Mouse (Mus musculus): ENCODE measurements around the gene Jund. TPM values are rescaled to one million over a fixed set of nuclear protein-coding genes. Genes with fewer than 3 reads are reported as not detected.
A peak's percentile ranks its signal among the peaks of the same experiment; 100 is the strongest.

Jund gene
- total and polyA plus RNA-seq, 2 experiments from 2014 or later: 49.5 to 322 TPM

DNA sequence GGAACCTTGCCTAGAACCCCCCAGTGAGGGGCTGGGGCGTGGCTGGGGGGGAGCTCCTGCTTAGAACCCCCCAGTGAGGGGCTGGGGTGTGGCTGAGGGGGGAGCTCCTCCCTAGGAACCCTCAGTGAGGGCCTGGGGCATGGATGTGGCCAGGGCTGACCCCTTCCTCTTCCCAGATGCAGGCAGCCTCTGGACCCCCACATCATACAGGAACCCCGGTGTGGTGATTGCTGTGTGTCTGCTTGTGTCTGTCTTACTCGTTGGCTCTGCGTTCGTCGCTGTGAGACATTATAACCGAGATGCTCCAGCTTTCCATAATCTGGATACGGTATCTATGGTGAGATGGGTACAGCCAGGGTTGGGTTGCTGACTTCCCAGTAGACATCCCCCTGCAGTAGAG, 22.9 kb downstream of the Jund start:
- no peaks in the 10 kb centered on the region for H3K36me3 ChIP-seq (replicated peaks; ENCODE audit: control insufficient read depth, insufficient read depth, low read length)
- 78% methylated on average over 8 of the region's 8 CpGs for WGBS

DNA sequence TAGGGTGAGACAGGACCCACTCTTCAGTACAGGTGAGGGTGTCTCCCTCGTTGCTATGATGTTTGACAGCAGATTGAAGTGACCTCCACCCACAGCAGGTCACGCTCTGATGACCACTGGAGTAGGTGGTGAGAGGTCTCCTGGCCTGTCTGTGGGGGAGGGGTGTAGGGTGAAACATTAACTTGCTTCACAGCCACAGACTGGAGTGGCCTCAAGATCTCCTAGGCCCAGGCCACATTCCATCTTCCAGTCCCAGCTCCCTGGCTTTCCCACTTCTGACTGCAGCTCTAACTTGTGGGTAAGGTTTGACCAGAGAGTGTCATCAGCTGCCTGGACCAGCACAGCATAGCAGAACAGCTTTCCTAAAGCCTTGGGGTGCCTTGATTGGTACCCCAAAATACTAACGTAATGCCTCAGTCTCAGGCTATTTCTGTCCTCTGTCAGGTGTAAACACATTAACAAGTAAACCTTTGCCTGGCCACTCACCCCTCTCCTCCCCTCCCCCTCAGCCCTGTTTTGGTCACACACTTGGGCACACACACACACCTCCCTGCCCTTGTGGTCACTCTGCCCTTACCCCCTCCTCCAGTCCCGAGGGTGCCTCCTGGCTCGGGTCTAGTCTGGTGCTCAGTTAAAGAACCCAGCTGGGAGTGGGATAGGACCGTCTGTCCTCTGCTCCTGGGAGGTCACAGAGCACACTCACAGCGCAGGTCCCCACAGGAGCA, 24.9 kb downstream of the Jund start, which contains the start of gene Pde4c:
TSS of gene Pde4c (plus strand) at position 235 of the 725 bp plus-strand sequence.
- H3K27me3 ChIP-seq (ENCODE audit: control insufficient read depth, insufficient read depth, low read length): peaks cover 29% of the 10 kb centered on the region
- no peak within 1 kb of the TSS for H3K4me2 ChIP-seq (ENCODE audit: low read depth, low read length)
- no peak within 1 kb of the TSS for H3K4me3 ChIP-seq (ENCODE audit: low read depth, low read length)
- TF ChIP-seq CTCF (IDR thresholded peaks at IDR 0.05; ENCODE audit: low read depth): no peak
- TF ChIP-seq EP300 (IDR thresholded peaks at IDR 0.05; ENCODE audit: low read depth): no peak
- 52% methylated on average over 7 of the region's 7 CpGs for WGBS
- no peak for DNase-seq (ENCODE audit: low spot score)
- H3K9me3 ChIP-seq (replicated peaks; ENCODE audit: control insufficient read depth, low read length): no peaks in the 10 kb centered on the region
- ATAC-seq (ENCODE audit: insufficient read depth, low read depth): no peak
- H3K27ac ChIP-seq (ENCODE audit: low read depth): no peak within 1 kb of the TSS
- no peaks in the 10 kb centered on the region for H3K36me3 ChIP-seq (replicated peaks; ENCODE audit: control insufficient read depth, insufficient read depth, low read length)
- no peaks in the 10 kb centered on the region for H3K4me1 ChIP-seq (ENCODE audit: control insufficient read depth, insufficient read depth)
- H3K9ac ChIP-seq (replicated peaks; ENCODE audit: low read depth, low read length): no peak within 1 kb of the TSS

More for the DNA sequence above, 22.9 kb downstream of the Jund start:
- ATAC-seq (ENCODE audit: insufficient read depth, low read depth): no peak
- peaks cover 14% of the 10 kb centered on the region; the same call in 1 of the 2 replicates for H3K27me3 ChIP-seq (ENCODE audit: control insufficient read depth, insufficient read depth, low read length)
- no peak overlapping the region for H3K4me2 ChIP-seq (ENCODE audit: low read depth, low read length)
- no peak for TF ChIP-seq CTCF (IDR thresholded peaks at IDR 0.05; ENCODE audit: low read depth)
- no peaks in the 10 kb centered on the region for H3K9me3 ChIP-seq (replicated peaks; ENCODE audit: control insufficient read depth, low read length)
- no peak for DNase-seq (ENCODE audit: low spot score)
- H3K9ac ChIP-seq (replicated peaks; ENCODE audit: low read depth, low read length): no peak overlapping the region
- no peak overlapping the region for H3K27ac ChIP-seq (ENCODE audit: low read depth)
- H3K4me3 ChIP-seq (ENCODE audit: low read depth, low read length): no peak overlapping the region
- H3K4me1 ChIP-seq (ENCODE audit: control insufficient read depth, insufficient read depth): no peaks in the 10 kb centered on the region

GRCm38 (mm10) chr8:70724216-70724615, 25.5 kb downstream of the Jund start:
- Histone ChIP-seq H3K27ac (ENCODE audit: low read depth) (no peak overlapping the region), H3K4me1 (ENCODE audit: control insufficient read depth, insufficient read depth) (no peaks in the 10 kb centered on the region), H3K9me3 (replicated peaks; ENCODE audit: control insufficient read depth, low read length) (no peaks in the 10 kb centered on the region), H3K27me3 (ENCODE audit: control insufficient read depth, insufficient read depth, low read length) (peaks cover 34% of the 10 kb centered on the region), H3K4me2 (ENCODE audit: low read depth, low read length) (no peak overlapping the region), H3K9ac (replicated peaks; ENCODE audit: low read depth, low read length) (no peak overlapping the region), H3K36me3 (replicated peaks; ENCODE audit: control insufficient read depth, insufficient read depth, low read length) (no peaks in the 10 kb centered on the region), H3K4me3 (ENCODE audit: low read depth, low read length) (no peak overlapping the region)
- WGBS: 67% methylated on average over 12 of the region's 12 CpGs
- ATAC-seq (ENCODE audit: insufficient read depth, low read depth): no peak
- no peak for DNase-seq (ENCODE audit: low spot score)
- TF ChIP-seq EP300 (IDR thresholded peaks at IDR 0.05; ENCODE audit: low read depth) (no peak), CTCF (IDR thresholded peaks at IDR 0.05; ENCODE audit: low read depth) (no peak)

- 21% methylated on average over 14 of the region's 14 CpGs for WGBS
- H3K9ac ChIP-seq (replicated peaks; ENCODE audit: low read depth, low read length): no peak overlapping the region
- H3K4me3 ChIP-seq (ENCODE audit: low read depth, low read length): no peak overlapping the region
- no peak overlapping the region for H3K4me2 ChIP-seq (ENCODE audit: low read depth, low read length)
- no peak overlapping the region for H3K27ac ChIP-seq (ENCODE audit: low read depth)
- H3K4me1 ChIP-seq (ENCODE audit: control insufficient read depth, insufficient read depth): no peaks in the 10 kb centered on the region
- H3K27me3 ChIP-seq (ENCODE audit: control insufficient read depth, insufficient read depth, low read length): peaks cover 46% of the 10 kb centered on the region
- ATAC-seq (ENCODE audit: insufficient read depth, low read depth) (no peak), DNase-seq (ENCODE audit: low spot score) (peak; percentile 46)
- no peaks in the 10 kb centered on the region for H3K36me3 ChIP-seq (replicated peaks; ENCODE audit: control insufficient read depth, insufficient read depth, low read length)
- TF ChIP-seq EP300 (IDR thresholded peaks at IDR 0.05; ENCODE audit: low read depth) (no peak), CTCF (IDR thresholded peaks at IDR 0.05; ENCODE audit: low read depth) (no peak)
- no peaks in the 10 kb centered on the region for H3K9me3 ChIP-seq (replicated peaks; ENCODE audit: control insufficient read depth, low read length)
Observed at GRCm38 (mm10) chr8:70725792-70726447, 27.2 kb downstream of the Jund start.

DNA sequence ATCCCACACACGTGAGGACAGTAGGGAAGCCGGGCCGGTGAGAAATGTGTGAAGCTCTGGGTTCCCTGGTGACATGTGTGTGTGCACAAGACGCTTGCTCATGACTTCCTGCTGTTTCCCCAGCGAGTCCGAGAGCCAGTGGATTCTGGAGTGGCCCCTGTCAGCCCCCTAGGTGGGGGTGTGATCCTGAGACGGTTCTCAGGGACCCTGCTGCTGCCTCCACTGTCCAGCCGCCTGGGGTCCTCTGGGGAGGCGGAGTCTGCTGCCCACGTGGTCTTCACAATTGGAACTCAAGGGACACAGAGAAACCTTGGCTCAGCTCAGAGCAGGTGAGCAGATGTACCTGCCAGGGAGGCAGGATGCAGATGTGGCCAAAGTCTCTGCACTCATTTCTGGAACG, 28.0 kb downstream of the Jund start:
- TF ChIP-seq EP300 (IDR thresholded peaks at IDR 0.05; ENCODE audit: low read depth) (no peak), CTCF (IDR thresholded peaks at IDR 0.05; ENCODE audit: low read depth) (no peak)
- no peak for DNase-seq (ENCODE audit: low spot score)
- Histone ChIP-seq H3K4me2 (ENCODE audit: low read depth, low read length) (no peak overlapping the region), H3K9me3 (replicated peaks; ENCODE audit: control insufficient read depth, low read length) (no peaks in the 10 kb centered on the region), H3K27me3 (ENCODE audit: control insufficient read depth, insufficient read depth, low read length) (peaks cover 51% of the 10 kb centered on the region), H3K36me3 (replicated peaks; ENCODE audit: control insufficient read depth, insufficient read depth, low read length) (no peaks in the 10 kb centered on the region), H3K9ac (replicated peaks; ENCODE audit: low read depth, low read length) (no peak overlapping the region), H3K4me1 (ENCODE audit: control insufficient read depth, insufficient read depth) (no peaks in the 10 kb centered on the region), H3K4me3 (ENCODE audit: low read depth, low read length) (no peak overlapping the region), H3K27ac (ENCODE audit: low read depth) (no peak overlapping the region)
- WGBS: 41% methylated on average over 11 of the region's 11 CpGs
- ATAC-seq (ENCODE audit: insufficient read depth, low read depth): no peak
